In the genomic region with DNA sequence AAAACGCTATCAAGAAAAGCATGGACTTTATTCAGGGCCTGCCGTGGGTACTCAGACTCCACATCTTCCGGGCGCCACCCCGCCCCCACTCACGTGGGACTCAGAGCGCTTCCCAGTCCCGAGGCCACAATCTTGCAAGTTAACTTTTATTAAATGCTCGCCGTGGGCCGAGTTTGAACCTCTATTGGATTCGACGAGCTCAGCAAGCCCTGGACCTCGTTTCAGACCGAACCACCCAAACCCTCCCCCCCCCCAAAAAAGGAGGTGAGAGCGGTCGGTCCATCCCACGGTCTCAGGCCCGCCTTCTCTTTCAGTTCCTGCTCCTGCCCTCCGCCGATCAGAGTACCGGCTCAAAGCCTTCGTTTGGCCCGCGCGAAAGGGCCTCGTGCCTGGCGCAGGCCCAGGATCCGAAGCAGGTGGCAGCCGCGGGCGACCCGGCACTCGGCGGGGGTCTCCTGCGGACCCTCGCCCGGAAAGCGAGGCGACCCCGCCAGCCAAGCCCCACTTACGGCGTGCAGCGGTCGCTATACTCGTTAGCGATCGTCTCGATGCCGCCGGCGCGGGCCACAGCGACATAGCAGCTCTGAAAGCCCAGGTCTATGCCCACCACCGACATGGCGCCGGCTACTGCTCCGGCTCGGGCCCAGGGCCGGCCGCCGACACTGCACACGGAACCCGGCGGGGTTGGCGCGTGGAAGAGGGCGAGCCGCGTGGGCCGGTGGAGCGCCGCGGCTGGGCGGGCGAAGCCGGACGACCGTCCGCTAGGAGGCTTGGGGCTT, we compare ENCODE assay signal across 8 mouse cellular contexts. TPM values are rescaled to one million over a fixed set of nuclear protein-coding genes. Genes with fewer than 3 reads are reported as not detected.
DNase-seq lines count a peak whose midpoint lies in the region; ATAC-seq lines count a peak whose summit lies in the region.

No protein-coding gene starts in this region.

- no peaks in the 10 kb centered on the region for H3K9me3 ChIP-seq in embryonic facial prominence, embryonic 11.5 days (replicated peaks; ENCODE audit: control insufficient read depth, low read length)
- H3K9me3 ChIP-seq in kidney, embryonic 14.5 days (ENCODE audit: control insufficient read depth, low read length), result no peaks in the 10 kb centered on the region
- H3K9me3 ChIP-seq in liver, embryonic 11.5 days (ENCODE audit: control insufficient read depth, low read length), result no peaks in the 10 kb centered on the region
- H3K9me3 ChIP-seq in stomach, embryonic 15.5 days, result no peaks in the 10 kb centered on the region

- H3K4me1 ChIP-seq in embryonic facial prominence, embryonic 11.5 days (ENCODE audit: control insufficient read depth, insufficient read depth, low read length), result no peaks in the 10 kb centered on the region
- peaks cover 15% of the 10 kb centered on the region for H3K4me1 ChIP-seq in kidney, embryonic 14.5 days (ENCODE audit: control insufficient read depth, insufficient read depth, low read length)
- H3K4me1 ChIP-seq in liver, embryonic 11.5 days (replicated peaks; ENCODE audit: control insufficient read depth, insufficient read depth, low read length), result peaks cover 32% of the 10 kb centered on the region
- peaks cover 20% of the 10 kb centered on the region for H3K4me1 ChIP-seq in stomach, embryonic 15.5 days

- H3K36me3 ChIP-seq in embryonic facial prominence, embryonic 11.5 days (replicated peaks; ENCODE audit: control insufficient read depth, insufficient read depth, low read depth, low read length), result no peaks in the 10 kb centered on the region
- peaks cover 10% of the 10 kb centered on the region; the same call in 1 of the 2 replicates for H3K36me3 ChIP-seq in kidney, embryonic 14.5 days (ENCODE audit: control insufficient read depth, insufficient read depth, low read length)
- H3K36me3 ChIP-seq in liver, embryonic 11.5 days (ENCODE audit: control insufficient read depth, insufficient read depth, low read length), result peaks cover 2% of the 10 kb centered on the region; the same call in 1 of the 2 replicates
- H3K36me3 ChIP-seq in stomach, embryonic 15.5 days, result no peaks in the 10 kb centered on the region

- peak; percentile 65 for DNase-seq in 3T3-L1 (ENCODE audit: low read depth, low spot score)
- DNase-seq in adrenal gland, postnatal 10 days, result peak; percentile 84
- DNase-seq in embryonic facial prominence, embryonic 11.5 days (ENCODE audit: low spot score), result peak; percentile 65
- peak; percentile 54 to 55 for DNase-seq in heart, adult 9 months (ENCODE audit: low spot score in 2 of 2)
- peak; percentile 72 for DNase-seq in liver, embryonic 11.5 days (ENCODE audit: low spot score)

- peak overlapping the region; percentile 36 for H3K4me2 ChIP-seq in embryonic facial prominence, embryonic 11.5 days (ENCODE audit: low read depth, low read length)
- H3K4me2 ChIP-seq in kidney, embryonic 14.5 days (replicated peaks; ENCODE audit: low read depth, low read length), result peak overlapping the region; percentile 66
- H3K4me2 ChIP-seq in liver, embryonic 11.5 days, result peak overlapping the region; percentile 96
- H3K4me2 ChIP-seq in stomach, embryonic 15.5 days, result peak overlapping the region; percentile 62

- peak; percentile 76; the same call in 1 of the 2 replicates for ATAC-seq in embryonic facial prominence, embryonic 11.5 days (replicated peaks; ENCODE audit: insufficient number of reproducible peaks, low FRiP score, low TSS enrichment, low read depth)
- peak; percentile 13 for ATAC-seq in kidney, embryonic 14.5 days (ENCODE audit: low FRiP score, low TSS enrichment)
- peak; percentile 60 for ATAC-seq in liver, embryonic 11.5 days (replicated peaks; ENCODE audit: low FRiP score)
- ATAC-seq in monocyte, adult 5-6 weeks (replicated peaks; ENCODE audit: insufficient number of reproducible peaks, low FRiP score, low TSS enrichment, poor library complexity, severe bottlenecking), result peak; percentile 54
- peak; percentile 59 for ATAC-seq in stomach, embryonic 15.5 days (ENCODE audit: insufficient read depth, low FRiP score, low read depth)

- peak overlapping the region; percentile 92 for H3K27ac ChIP-seq in embryonic facial prominence, embryonic 11.5 days (replicated peaks; ENCODE audit: low read depth, low read length)
- peak overlapping the region; percentile 99 for H3K27ac ChIP-seq in kidney, embryonic 14.5 days (ENCODE audit: low read depth, low read length)
- H3K27ac ChIP-seq in liver, embryonic 11.5 days (ENCODE audit: low read depth, low read length), result peak overlapping the region; percentile 100
- peak overlapping the region; percentile 97 for H3K27ac ChIP-seq in stomach, embryonic 15.5 days

- H3K9ac ChIP-seq in embryonic facial prominence, embryonic 11.5 days (replicated peaks; ENCODE audit: low read length), result peak overlapping the region; percentile 95
- peak overlapping the region; percentile 98 for H3K9ac ChIP-seq in kidney, embryonic 14.5 days (ENCODE audit: low read depth, low read length)
- H3K9ac ChIP-seq in liver, embryonic 11.5 days (ENCODE audit: low read depth, low read length), result peak overlapping the region; percentile 100
- H3K9ac ChIP-seq in stomach, embryonic 15.5 days, result peak overlapping the region; percentile 98

- under 1% methylated on average over 70 of the region's 80 CpGs for WGBS in embryonic facial prominence, embryonic 11.5 days
- under 1% methylated on average over 79 of the region's 80 CpGs for WGBS in kidney, embryonic 14.5 days
- whole genome bisulfite sequencing in liver, embryonic 11.5 days, result under 1% methylated on average over 80 of the region's 80 CpGs
- WGBS in stomach, embryonic 15.5 days, result under 1% methylated on average over 80 of the region's 80 CpGs

- peak overlapping the region; percentile 95 for H3K4me3 ChIP-seq in embryonic facial prominence, embryonic 11.5 days (ENCODE audit: low read depth, low read length)
- H3K4me3 ChIP-seq in kidney, embryonic 14.5 days (ENCODE audit: low read length), result peak overlapping the region; percentile 99
- H3K4me3 ChIP-seq in liver, embryonic 11.5 days (ENCODE audit: low read depth, low read length), result peak overlapping the region; percentile 100
- peak overlapping the region; percentile 98 for H3K4me3 ChIP-seq in stomach, embryonic 15.5 days (replicated peaks)

- H3K27me3 ChIP-seq in embryonic facial prominence, embryonic 11.5 days (ENCODE audit: control insufficient read depth, insufficient read depth, low read length), result no peaks in the 10 kb centered on the region
- no peaks in the 10 kb centered on the region for H3K27me3 ChIP-seq in kidney, embryonic 14.5 days (ENCODE audit: control insufficient read depth, insufficient read depth, low read length)
- no peaks in the 10 kb centered on the region for H3K27me3 ChIP-seq in liver, embryonic 11.5 days (replicated peaks; ENCODE audit: control insufficient read depth, insufficient read depth, low read length)
- no peaks in the 10 kb centered on the region for H3K27me3 ChIP-seq in stomach, embryonic 15.5 days (replicated peaks)

RNA-seq across cellular contexts. Expression of a gene that starts 0.5 kb away (rescaled TPM):
- total RNA-seq in adrenal gland, postnatal 10 days (2021), result 100 to 1,000 TPM; 146 to 151 TPM
- polyA plus RNA-seq in embryonic facial prominence, embryonic 11.5 days (2014; fragmentation: Nextera tagmentation; extraction: Ambion mirVana), result 123 and 148 TPM in 2 replicates
- polyA plus RNA-seq in kidney, embryonic 14.5 days (2014; fragmentation: Nextera tagmentation; extraction: Ambion mirVana), result 78.2 and 110 TPM in 2 replicates
- polyA plus RNA-seq in liver, embryonic 11.5 days (2014; fragmentation: Nextera tagmentation; extraction: Ambion mirVana), result 154 and 166 TPM in 2 replicates
- 251 to 386 TPM (median 355 TPM) in 3 replicates for total RNA-seq in monocyte, adult 5-6 weeks (2017)
- polyA plus RNA-seq in stomach, embryonic 15.5 days (2015; fragmentation: Nextera tagmentation; extraction: Ambion mirVana), result 93.4 and 96.0 TPM in 2 replicates

RNA-seq across cellular contexts. Expression of a gene that starts 24.7 kb away (rescaled TPM):
- total RNA-seq in adrenal gland, postnatal 10 days (2021), result 10 to 100 TPM; 11.2 to 11.4 TPM
- polyA plus RNA-seq in embryonic facial prominence, embryonic 11.5 days (2014; fragmentation: Nextera tagmentation; extraction: Ambion mirVana), result 27.1 and 31.4 TPM in 2 replicates
- polyA plus RNA-seq in kidney, embryonic 14.5 days (2014; fragmentation: Nextera tagmentation; extraction: Ambion mirVana), result 32.4 and 40.9 TPM in 2 replicates
- polyA plus RNA-seq in liver, embryonic 11.5 days (2014; fragmentation: Nextera tagmentation; extraction: Ambion mirVana), result 36.7 and 37.9 TPM in 2 replicates
- 2.3 to 9.1 TPM (median 5.5 TPM) in 3 replicates for total RNA-seq in monocyte, adult 5-6 weeks (2017)
- polyA plus RNA-seq in stomach, embryonic 15.5 days (2015; fragmentation: Nextera tagmentation; extraction: Ambion mirVana), result 17.4 and 18.1 TPM in 2 replicates

RNA-seq across cellular contexts. Expression of a gene that starts 50.9 kb away (rescaled TPM):
- total RNA-seq in adrenal gland, postnatal 10 days (2021), result 100 to 1,000 TPM; 142 to 154 TPM
- polyA plus RNA-seq in embryonic facial prominence, embryonic 11.5 days (2014; fragmentation: Nextera tagmentation; extraction: Ambion mirVana), result 37.5 and 38.5 TPM in 2 replicates
- polyA plus RNA-seq in kidney, embryonic 14.5 days (2014; fragmentation: Nextera tagmentation; extraction: Ambion mirVana), result 46.1 and 80.4 TPM in 2 replicates
- polyA plus RNA-seq in liver, embryonic 11.5 days (2014; fragmentation: Nextera tagmentation; extraction: Ambion mirVana), result 16.5 and 17.3 TPM in 2 replicates
- 73.5 to 126 TPM (median 78.0 TPM) in 3 replicates for total RNA-seq in monocyte, adult 5-6 weeks (2017)
- 44.9 and 54.6 TPM in 2 replicates for polyA plus RNA-seq in stomach, embryonic 15.5 days (2015; fragmentation: Nextera tagmentation; extraction: Ambion mirVana)

Comparison
In these comparisons a context has a peak if more than half of its experiments do, and no peak if none do; other contexts are left out.
1. Peak in every context shown above with its lines: DNase-seq, ATAC-seq, H3K4me3 ChIP-seq and H3K27ac ChIP-seq.
2. ATAC-seq: peak in every context shown above with its lines; median percentile 76 in embryonic facial prominence, embryonic 11.5 days; 60 in liver, embryonic 11.5 days; 59 in stomach, embryonic 15.5 days; 54 in monocyte, adult 5-6 weeks; 13 in kidney, embryonic 14.5 days.
3. H3K4me2 ChIP-seq: peak in every context shown above with its lines; median percentile 96 in liver, embryonic 11.5 days; 66 in kidney, embryonic 14.5 days; 62 in stomach, embryonic 15.5 days; 36 in embryonic facial prominence, embryonic 11.5 days.